Mouse (Mus musculus) kidney, postnatal 0 days (tissue): ENCODE measurements at regions not wholly inside any gene's neighbourhood (a gene's known extent, or its start where the extent isn't known, plus 50 kb on each side); places are given as distances from the start of the nearest gene placed in this dataset.
A peak's percentile ranks its signal among the peaks of the same experiment; 100 is the strongest.

Source experiments
- ATAC-seq: fragments of 200-750 bp; cut with Nextera tagmentation; replicated peaks from 2 replicates; pipeline ENCODE4 v1.8.0; 2017; ENCODE audit warnings: low read depth, moderate number of reproducible peaks, moderate TSS enrichment, moderate library complexity; ENCODE audit not compliant: low FRiP score
- DNase-seq: peaks from one replicate; pipeline ENCODE4 v3.0.0-alpha.2; 2016; ENCODE audit warnings: low spot score
- H3K27ac ChIP-seq: fragments of 300-500 bp; sonication (generic); 2 replicates; pipeline ENCODE4 v1.5.1; 2014; ENCODE audit warnings: mild to moderate bottlenecking
- H3K27me3 ChIP-seq: fragments of 300-500 bp; sonication (generic); 2 replicates; pipeline ENCODE4 v1.6.1; 2014; ENCODE audit warnings: low read length, mixed read lengths; ENCODE audit not compliant: insufficient read depth
- H3K36me3 ChIP-seq: fragments of 300-500 bp; sonication (generic); 2 replicates; pipeline ENCODE4 v1.6.1; 2014; ENCODE audit warnings: low read length, mixed read lengths; ENCODE audit not compliant: insufficient read depth
- H3K4me1 ChIP-seq: fragments of 300-500 bp; sonication (generic); replicated peaks from 2 replicates; pipeline ENCODE4 v1.6.1; 2014; ENCODE audit warnings: antibody characterized with exemption, low read length, mixed read lengths; ENCODE audit not compliant: insufficient read depth
- H3K4me2 ChIP-seq: fragments of 300-500 bp; sonication (generic); 2 replicates; pipeline ENCODE4 v1.6.1; 2014; ENCODE audit warnings: mild to moderate bottlenecking, low read length, moderate library complexity, mixed read lengths
- H3K4me3 ChIP-seq: fragments of 300-500 bp; sonication (generic); replicated peaks from 2 replicates; pipeline ENCODE4 v1.5.1; 2014; ENCODE audit warnings: low read depth, low read length
- H3K9ac ChIP-seq: fragments of 300-500 bp; sonication (generic); 2 replicates; pipeline ENCODE4 v1.6.1; 2014; ENCODE audit warnings: low read depth, low read length
- H3K9me3 ChIP-seq: fragments of 300-500 bp; sonication (generic); replicated peaks from 2 replicates; pipeline ENCODE4 v1.6.1; 2016; ENCODE audit warnings: low read length, inconsistent platforms, mixed read lengths
- CTCF ChIP-seq: IDR thresholded peaks from 2 replicates; pipeline ENCODE4 v1.5.1; 2016; ENCODE audit warnings: antibody characterized with exemption, low read depth, mild to moderate bottlenecking, moderate library complexity
- WGBS: fragments of 180-500 bp; shearing (Covaris S2); extraction: QIAGEN DNeasy Blood & Tissue Kit; methylation state at CpG from one replicate; pipeline ENCODE4 v1.1.7; 2014; 5-methylcytosine and 5-hydroxymethylcytosine counted together

DNA sequence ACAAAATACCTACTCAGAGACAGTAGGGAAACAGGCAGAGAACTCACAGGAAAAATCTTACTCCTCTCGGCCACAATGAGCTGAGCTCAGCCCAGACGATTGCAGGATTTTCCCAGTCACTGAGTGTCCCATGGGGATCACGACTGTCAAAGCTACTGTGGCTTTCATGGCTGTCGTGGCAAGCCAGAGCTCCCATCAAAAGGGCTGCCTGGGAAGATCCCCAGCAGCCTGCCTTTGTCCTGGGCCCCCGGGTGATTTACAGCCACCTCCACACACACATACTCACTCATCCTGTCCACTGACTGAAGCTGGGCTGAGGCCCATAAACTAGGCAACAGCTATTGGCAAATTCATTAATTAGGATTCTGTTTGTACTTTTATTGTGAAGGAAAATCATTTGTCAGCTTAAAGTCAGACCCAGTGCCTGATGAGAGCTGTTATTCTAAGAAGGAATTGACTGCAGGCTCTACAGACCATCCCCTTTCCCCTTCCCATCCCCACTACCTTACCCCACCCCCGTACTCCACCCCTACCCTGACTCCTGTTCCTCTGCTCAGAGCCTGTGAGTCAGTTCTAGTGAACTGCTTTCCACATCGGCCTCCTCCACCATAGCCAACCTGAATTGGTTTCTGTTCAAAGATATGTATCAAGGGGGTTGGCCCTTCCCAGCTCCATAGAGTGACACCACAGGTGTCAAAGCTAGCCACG, 399.1 kb downstream of the H2al1j start:
- ATAC-seq (no peak), DNase-seq (peak; percentile 35)
- Histone ChIP-seq H3K4me2 (no peak overlapping the region), H3K9ac (no peak overlapping the region), H3K4me1 (no peaks in the 10 kb centered on the region), H3K36me3 (no peaks in the 10 kb centered on the region), H3K27me3 (0 out of 2 replicates have a peak, but pooled peaks cover 3% of the 10 kb centered on the region), H3K27ac (no peak overlapping the region), H3K4me3 (no peak overlapping the region), H3K9me3 (no peaks in the 10 kb centered on the region)
- TF ChIP-seq CTCF: no peak
- WGBS: 31% methylated on average over 8 of the region's 8 CpGs

DNA sequence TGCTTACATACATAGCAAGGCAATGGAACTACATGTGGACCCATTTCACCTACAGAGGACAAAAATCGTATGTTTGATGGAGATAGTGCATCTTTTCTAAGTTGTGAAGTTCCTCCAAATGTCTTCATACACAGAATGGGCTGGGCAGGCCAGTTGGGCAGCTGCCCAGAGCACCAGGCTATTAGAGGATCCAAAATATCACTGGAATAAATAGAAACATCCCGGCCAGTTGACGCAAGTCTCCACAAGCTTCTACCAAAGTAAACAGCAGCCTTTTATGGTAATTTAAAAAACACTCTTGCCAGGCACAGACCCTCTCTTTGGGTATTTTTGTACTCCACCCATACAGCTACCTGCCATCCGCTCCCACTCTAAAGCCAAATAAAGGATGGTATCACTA, 400.9 kb downstream of the H2al1j start:
- DNase-seq (no peak), ATAC-seq (no peak)
- H3K4me3 ChIP-seq: no peak overlapping the region
- no peak overlapping the region for H3K4me2 ChIP-seq
- no peaks in the 10 kb centered on the region for H3K9me3 ChIP-seq
- 87% methylated on average over 4 of the region's 4 CpGs for WGBS
- H3K4me1 ChIP-seq: no peaks in the 10 kb centered on the region
- H3K27me3 ChIP-seq: 0 out of 2 replicates have a peak, but pooled peaks cover 3% of the 10 kb centered on the region
- H3K27ac ChIP-seq: no peak overlapping the region
- no peak for TF ChIP-seq CTCF
- H3K9ac ChIP-seq: no peak overlapping the region
- H3K36me3 ChIP-seq: no peaks in the 10 kb centered on the region

DNA sequence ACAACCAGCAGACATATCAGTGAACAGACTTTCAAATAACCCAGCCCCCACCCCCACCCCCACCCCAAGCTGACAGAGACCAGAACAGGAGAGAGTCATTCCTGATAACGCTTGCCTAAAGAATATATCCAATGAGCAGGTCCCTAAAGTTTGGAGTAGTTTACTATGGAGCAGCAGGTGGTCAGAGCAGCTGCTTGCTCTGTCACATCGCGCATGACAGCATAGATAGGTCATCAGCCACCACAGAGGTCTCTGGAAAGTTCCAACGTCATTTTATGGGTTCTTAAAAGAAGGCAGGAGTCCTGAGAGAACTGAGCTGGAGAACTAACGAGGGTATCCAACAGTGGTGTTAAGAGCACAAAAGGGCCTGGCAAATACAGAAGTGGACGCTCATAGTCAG, 402.4 kb downstream of the H2al1j start:
- Histone ChIP-seq H3K9me3 (no peaks in the 10 kb centered on the region), H3K4me2 (no peak overlapping the region), H3K27me3 (0 out of 2 replicates have a peak, but pooled peaks cover 3% of the 10 kb centered on the region), H3K4me3 (no peak overlapping the region), H3K27ac (no peak overlapping the region), H3K36me3 (no peaks in the 10 kb centered on the region), H3K4me1 (0 out of 2 replicates have a peak, but pooled peaks cover 3% of the 10 kb centered on the region), H3K9ac (no peak overlapping the region)
- no peak for TF ChIP-seq CTCF
- DNase-seq (no peak), ATAC-seq (no peak)
- WGBS: 70% methylated on average over 6 of the region's 6 CpGs

DNA sequence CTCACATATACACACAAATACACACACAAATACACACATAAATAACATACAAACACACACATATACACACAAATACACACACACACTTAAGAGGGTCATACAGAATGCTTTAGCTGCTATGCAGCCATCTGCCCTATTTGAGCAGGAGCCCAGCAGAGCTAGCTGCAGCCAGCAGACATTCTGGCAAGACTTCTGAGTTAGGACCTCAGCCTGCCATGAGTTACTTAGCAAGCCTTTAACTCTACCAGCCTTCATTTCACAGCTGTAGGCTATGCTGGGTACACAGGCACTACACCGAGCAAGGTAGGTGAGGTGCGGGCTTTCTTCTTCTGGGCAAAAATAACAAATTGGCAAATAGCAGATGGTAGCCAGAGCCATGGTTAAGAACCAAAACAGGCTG, 404.7 kb downstream of the H2al1j start:
- TF ChIP-seq CTCF: no peak
- WGBS: 87% methylated on average over 2 of the region's 2 CpGs

DNA sequence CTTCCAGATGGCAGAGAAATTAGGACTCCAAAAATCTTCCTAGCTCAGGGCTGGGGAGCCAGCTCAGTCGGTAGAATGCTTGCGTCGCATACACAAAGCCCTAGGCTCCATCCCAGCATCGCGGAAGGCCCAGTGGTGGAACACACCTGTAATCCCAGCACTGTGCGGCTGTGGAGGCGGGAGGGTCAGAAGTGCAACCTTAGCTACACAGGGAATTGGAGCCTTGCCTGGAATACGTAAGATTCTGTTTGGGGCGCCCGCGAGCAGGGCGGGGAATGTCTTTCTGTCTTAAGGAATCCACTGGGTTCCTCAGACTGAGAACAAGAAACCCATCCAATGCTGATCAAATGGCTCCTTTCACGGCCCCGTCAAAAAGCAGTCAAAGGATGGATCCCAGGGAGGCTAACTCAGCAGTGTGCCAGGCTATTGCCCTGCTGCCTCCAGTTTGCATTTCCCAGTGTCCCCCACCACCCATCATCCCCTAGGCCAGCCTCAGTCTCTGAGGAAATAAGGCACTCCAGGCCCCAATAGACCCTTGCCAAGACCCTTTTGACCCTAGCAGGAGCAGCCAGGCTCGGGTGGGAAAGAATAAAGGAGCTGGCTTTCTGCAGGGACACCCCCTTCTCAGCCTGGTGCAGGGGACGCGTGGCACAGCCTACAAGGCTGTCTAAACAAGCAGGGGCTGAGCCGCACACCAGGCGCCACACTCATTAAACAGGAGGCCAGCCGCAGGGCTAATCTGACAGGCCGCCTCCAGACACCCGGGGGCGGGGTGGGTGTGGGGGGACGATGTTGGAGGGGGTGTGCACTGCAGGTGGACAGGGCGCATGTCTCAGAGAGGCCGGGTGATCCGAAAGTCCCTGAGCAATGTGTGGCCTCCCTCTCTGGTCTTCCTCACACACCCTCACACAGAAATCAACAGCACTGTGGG, 407.1 kb downstream of the H2al1j start:
- Histone ChIP-seq H3K4me2 (no peak overlapping the region), H3K27ac (no peak overlapping the region), H3K9ac (no peak overlapping the region), H3K36me3 (no peaks in the 10 kb centered on the region), H3K27me3 (0 out of 2 replicates have a peak, but pooled peaks cover 3% of the 10 kb centered on the region), H3K4me1 (0 out of 2 replicates have a peak, but pooled peaks cover 3% of the 10 kb centered on the region), H3K4me3 (no peak overlapping the region), H3K9me3 (no peaks in the 10 kb centered on the region)
- WGBS: 40% methylated on average over 27 of the region's 27 CpGs
- ATAC-seq: no peak
- TF ChIP-seq CTCF: no peak
- peak; percentile 25 for DNase-seq

More for the DNA sequence above, 404.7 kb downstream of the H2al1j start:
- DNase-seq (no peak), ATAC-seq (no peak)
- no peak overlapping the region for H3K27ac ChIP-seq
- no peaks in the 10 kb centered on the region for H3K9me3 ChIP-seq
- no peak overlapping the region for H3K4me3 ChIP-seq
- H3K36me3 ChIP-seq: no peaks in the 10 kb centered on the region
- 0 out of 2 replicates have a peak, but pooled peaks cover 3% of the 10 kb centered on the region for H3K4me1 ChIP-seq
- H3K4me2 ChIP-seq: no peak overlapping the region
- no peak overlapping the region for H3K9ac ChIP-seq
- H3K27me3 ChIP-seq: 0 out of 2 replicates have a peak, but pooled peaks cover 3% of the 10 kb centered on the region

DNA sequence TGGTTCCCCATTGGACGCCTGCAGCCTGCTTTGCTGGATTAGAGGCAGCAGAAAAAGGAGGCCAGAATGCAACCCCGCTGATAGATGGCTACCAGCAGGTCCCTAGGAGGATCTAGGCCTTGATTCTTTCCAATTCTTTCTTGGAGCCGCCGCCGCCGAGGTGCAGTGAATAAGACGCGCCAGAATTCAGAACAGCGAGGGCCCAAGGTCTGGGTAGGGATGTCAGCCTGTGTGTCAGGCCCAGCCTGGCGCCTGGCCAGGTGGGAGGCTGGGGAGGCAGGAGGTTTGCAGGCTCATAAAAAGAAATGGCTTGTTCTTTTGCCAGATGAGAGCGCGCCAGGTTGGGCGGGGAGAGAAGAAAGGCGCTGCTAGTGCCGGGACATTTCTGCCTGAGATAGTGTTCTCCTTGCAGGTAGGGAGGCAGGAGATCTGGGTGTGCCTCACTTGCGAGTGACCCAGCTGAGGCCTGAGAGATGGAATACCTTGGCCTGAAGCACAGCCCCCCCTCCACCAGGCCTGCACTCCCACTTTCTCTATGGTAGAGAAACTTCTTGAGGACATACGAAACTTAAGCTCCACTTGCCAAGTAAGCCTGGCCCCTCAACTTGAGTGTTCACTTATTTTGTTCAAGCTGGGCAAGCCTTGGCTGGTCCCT, 408.0 kb downstream of the H2al1j start:
- Histone ChIP-seq H3K27me3 (0 out of 2 replicates have a peak, but pooled peaks cover 3% of the 10 kb centered on the region), H3K27ac (no peak overlapping the region), H3K9me3 (no peaks in the 10 kb centered on the region), H3K4me2 (no peak overlapping the region), H3K4me3 (no peak overlapping the region), H3K9ac (no peak overlapping the region), H3K4me1 (0 out of 2 replicates have a peak, but pooled peaks cover 3% of the 10 kb centered on the region), H3K36me3 (no peaks in the 10 kb centered on the region)
- ATAC-seq (no peak), DNase-seq (peak; percentile 35)
- TF ChIP-seq CTCF: no peak
- 41% methylated on average over 17 of the region's 17 CpGs for WGBS
